Mouse (Mus musculus): ENCODE results near the gene Cfap20. TPM values are rescaled to one million over a fixed set of nuclear protein-coding genes. Genes with fewer than 3 reads are reported as not detected.

The Cfap20 gene
- polyA plus RNA-seq (2012; rRNA removed; ENCODE audit: low replicate concordance), result 28.0 and 31.9 TPM in 2 replicates

DNA sequence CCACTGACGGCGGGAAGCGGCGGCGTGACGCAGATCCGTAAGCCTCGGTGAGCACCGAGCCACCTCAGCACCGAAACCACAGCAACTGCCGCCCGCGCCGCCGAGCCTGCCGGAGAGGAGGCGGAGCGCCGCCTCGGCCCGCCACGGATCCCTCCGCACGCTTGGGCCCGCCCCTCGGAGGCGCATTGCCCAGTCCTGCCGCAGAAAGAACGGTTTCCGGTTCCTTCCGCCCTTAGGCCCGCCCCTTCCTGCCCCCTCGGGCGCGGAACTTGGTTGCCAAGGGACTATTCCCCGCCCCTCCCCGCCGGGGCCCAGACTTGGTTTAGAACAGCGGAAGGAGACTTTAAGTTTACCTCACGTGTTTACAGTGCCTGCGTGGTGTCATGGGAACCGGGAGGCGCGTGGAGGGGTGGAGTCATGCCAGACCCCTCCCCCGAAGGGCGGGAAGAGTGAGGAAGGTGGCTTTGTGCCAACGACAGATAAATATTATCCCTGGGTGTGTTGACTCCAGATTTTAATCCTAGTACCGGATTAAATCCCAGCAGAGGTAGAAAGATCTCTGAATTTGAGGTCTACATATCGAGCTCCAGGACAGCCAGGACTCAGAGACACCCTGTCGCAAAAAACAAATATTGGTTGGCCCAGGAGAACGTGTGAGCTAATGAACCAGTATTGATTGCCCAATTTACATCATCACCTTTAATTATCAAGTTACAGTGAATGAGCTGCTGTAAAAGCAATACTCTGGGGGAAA lies at the start of gene Cfap20:
Cfap20 (minus strand) TSS at position 184 of the 754 bp plus-strand sequence.

Other genes with a start within 250 kb of the Cfap20 start
- gene Kifc3, start 232.1 kb downstream of the Cfap20 start, polyA plus RNA-seq (2012; rRNA removed; ENCODE audit: low replicate concordance), result 67.6 and 72.0 TPM in 2 replicates
- gene Cngb1, start 128.3 kb downstream of the Cfap20 start, polyA plus RNA-seq (2012; rRNA removed; ENCODE audit: low replicate concordance), result 0.44 and 0.69 TPM in 2 replicates
- not detected in 2 replicates for gene Tepp, start 124.3 kb downstream of the Cfap20 start, polyA plus RNA-seq (2012; rRNA removed; ENCODE audit: low replicate concordance)
- 5.1 and 5.7 TPM in 2 replicates for gene Zfp319, start 102.9 kb downstream of the Cfap20 start, polyA plus RNA-seq (2012; rRNA removed; ENCODE audit: low replicate concordance)
- 18.0 and 20.1 TPM in 2 replicates for gene Usb1, start 102.6 kb downstream of the Cfap20 start, polyA plus RNA-seq (2012; rRNA removed; ENCODE audit: low replicate concordance)
- gene Mmp15, start 82.6 kb downstream of the Cfap20 start, polyA plus RNA-seq (2012; rRNA removed; ENCODE audit: low replicate concordance), result 24.7 and 32.6 TPM in 2 replicates
- gene Csnk2a2, start 55.2 kb upstream of the Cfap20 start, polyA plus RNA-seq (2012; rRNA removed; ENCODE audit: low replicate concordance), result 3.5 and 5.9 TPM in 2 replicates
- gene Ccdc113, start 99.2 kb upstream of the Cfap20 start, polyA plus RNA-seq (2012; rRNA removed; ENCODE audit: low replicate concordance), result not detected in 2 replicates
- gene Prss54, start 141.5 kb upstream of the Cfap20 start, polyA plus RNA-seq (2012; rRNA removed; ENCODE audit: low replicate concordance), result not detected in 2 replicates
- gene Gins3, start 198.6 kb upstream of the Cfap20 start, polyA plus RNA-seq (2012; rRNA removed; ENCODE audit: low replicate concordance), result 0.49 and 1.2 TPM in 2 replicates
- gene Ndrg4, start 242.1 kb upstream of the Cfap20 start, polyA plus RNA-seq (2012; rRNA removed; ENCODE audit: low replicate concordance), result 11.2 and 26.7 TPM in 2 replicates